Mouse (Mus musculus) kidney, postnatal 25 days (tissue): ENCODE data around the gene Gstcd.

Source experiments
- DNase-seq, 2 experiments: peaks; one replicate each; pipeline ENCODE4 v3.0.0; 2021; ENCODE audit warnings: mixed read lengths in 2 of 2

The Gstcd gene

DNA sequence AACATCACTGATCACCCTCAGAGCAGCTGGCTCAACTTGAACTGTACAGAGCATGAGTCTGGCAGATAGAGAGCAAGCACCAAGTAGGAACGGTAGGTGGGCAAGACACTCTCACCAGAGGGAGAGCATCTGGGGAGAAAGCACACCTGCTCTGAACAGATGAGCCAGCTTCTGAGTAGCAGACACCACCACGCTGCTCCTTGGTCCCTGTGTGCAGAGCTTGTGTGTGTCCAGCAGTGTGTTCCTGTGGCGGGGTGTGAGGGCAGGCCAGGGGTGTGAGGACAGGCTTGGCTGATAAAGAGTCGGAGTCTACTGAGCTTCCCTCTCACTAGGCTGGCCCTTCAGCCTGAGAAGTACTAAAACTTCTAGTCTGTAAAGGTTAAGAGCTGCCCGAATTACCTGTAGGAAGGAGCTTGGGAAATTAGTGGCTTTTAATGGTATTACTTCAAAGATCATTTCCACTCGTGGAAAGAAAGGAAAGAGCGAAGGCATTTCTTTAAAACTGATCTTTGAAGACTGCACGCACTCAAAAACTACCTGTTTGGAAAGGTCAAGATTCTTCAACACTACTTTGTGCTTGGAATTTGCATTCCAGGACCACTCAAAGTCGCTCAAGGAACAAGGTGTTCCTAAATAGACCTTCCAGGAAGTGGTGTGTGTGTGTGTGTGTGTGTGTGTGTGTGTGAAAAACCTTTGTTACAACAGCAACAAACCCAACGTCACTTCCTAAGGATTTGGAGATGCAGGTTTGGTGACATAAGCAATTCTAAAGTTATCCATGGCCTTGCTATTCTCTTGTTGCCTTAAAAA, 151.4 kb downstream of the Gstcd start:
- DNase-seq: no peak

DNA sequence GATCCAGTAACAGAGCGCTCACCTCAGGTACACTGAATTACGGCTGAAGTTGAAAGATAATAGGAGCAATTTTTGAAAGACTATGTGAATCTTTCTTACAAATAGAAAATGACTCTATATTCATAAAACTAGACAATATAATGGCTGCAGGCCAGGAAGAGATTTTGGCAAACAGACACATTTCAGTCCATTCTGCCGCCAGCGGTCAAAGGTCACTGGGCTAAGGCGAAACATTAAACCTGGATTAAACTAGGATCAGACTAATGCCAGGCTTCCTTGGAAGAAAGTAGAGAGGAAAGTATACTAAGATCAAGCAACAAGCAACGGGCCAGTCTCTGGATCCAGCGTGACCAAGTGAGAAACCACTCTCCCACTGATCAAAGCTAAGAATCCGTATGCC, 152.8 kb downstream of the Gstcd start:
- peak; percentile 83 to 86 for DNase-seq

DNA sequence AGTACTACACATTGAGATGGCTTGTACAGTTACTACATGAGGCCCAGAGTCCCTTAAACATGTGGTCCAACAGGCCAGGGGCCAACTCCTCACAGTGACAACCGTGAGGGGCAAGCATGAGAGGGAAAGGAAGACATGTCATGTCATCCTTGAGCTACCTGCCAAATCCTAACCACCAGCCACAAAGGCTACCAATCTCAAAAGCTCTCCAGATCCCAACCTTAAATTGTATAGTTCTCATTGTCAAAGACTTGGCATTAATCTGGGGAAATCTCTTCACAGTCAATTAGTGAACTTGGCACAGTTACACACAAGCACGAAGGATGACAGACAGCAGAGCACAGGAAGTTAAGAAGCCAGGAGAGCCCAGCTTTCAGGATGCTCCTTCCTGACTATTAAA, 157.2 kb downstream of the Gstcd start:
- DNase-seq: no peak
